Mouse (Mus musculus): ENCODE results near the gene Snorc. TPM values are rescaled to one million over a fixed set of nuclear protein-coding genes. Genes with fewer than 3 reads are reported as not detected.

The Snorc gene
- polyA plus RNA-seq (2012; fragmentation: generic; extraction: Trizol) = under 1 TPM; 0.14 to 0.26 TPM

DNA sequence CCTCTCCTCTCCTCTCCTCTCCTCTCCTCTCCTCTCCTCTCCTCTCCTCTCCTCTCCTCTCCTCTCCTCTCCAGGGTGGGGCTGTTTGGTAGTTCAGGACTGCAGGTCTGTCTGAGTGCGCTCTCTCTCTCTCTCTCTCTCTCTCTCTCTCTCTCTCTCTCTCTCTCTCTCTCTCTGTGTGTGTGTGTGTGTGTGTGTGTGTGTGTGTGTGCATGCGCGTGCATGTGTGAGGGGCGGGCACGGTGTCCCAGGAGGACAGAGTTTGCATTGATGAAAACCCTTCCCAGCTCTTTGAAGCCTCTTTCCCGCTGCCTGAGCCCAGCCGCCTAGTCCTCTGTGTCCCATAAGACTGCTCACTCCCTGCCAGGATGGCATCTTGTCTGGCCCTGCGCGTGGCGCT lies at the start of gene Snorc:
Gene Snorc, plus strand, starts transcription at position 301 of the 400 bp plus-strand sequence.

DNA sequence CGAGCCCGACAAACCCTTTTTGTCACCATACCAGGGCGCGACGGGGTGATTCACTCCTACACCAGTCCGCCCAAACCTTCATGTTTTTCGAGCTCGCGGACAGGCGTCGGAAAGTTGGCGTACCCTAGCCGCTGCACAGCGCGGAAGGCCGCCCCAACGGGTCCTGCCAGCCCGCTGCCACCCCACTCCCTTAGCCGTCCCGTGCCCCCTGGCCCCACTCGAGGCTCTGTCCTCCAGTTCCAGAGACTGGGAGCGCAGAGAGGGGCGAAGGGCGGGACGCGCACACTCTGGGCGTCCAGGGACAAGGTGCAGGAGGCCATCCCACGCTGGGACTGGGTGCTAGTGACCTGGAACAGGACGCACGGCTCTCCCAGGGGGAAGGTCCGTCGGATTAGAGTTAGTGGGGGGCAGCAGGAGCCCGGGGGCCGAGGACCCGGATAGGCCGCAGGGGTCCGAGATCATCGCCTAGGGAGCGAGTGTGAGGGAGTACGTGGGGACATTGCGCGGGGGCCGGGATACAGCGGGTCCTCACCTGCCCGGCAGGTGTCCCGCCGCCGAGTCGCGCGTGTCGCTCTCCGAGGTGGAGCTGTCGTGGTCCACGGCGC lies 39.6 kb downstream of the Snorc start, which contains the start of gene Neu2:
Gene Neu2, plus strand, starts transcription at position 329 of the 605 bp plus-strand sequence.

Other genes with a start within 250 kb of the Snorc start
- gene Efhd1, start 205.9 kb upstream of the Snorc start, polyA plus RNA-seq (2012; fragmentation: generic; extraction: Trizol) = 10 to 100 TPM in 1 of 2 experiments, under 1 TPM in 1; 0.26 to 16.0 TPM
- 10 to 100 TPM in 1 of 2 experiments, 1 to 10 TPM in 1; 2.0 to 19.0 TPM for gene Gigyf2, start 143.3 kb upstream of the Snorc start, polyA plus RNA-seq (2012; fragmentation: generic; extraction: Trizol)
- under 1 TPM in 1 of 2 experiments, not detected in 1; 0.11 TPM for gene Kcnj13, start 75.5 kb upstream of the Snorc start, polyA plus RNA-seq (2012; fragmentation: generic; extraction: Trizol)
- 1 to 10 TPM in 1 of 2 experiments, under 1 TPM in 1; 0.61 to 3.0 TPM for gene Neu2, start 39.6 kb downstream of the Snorc start, polyA plus RNA-seq (2012; fragmentation: generic; extraction: Trizol)
- 10 to 100 TPM in 1 of 2 experiments, 1 to 10 TPM in 1; 5.5 to 58.7 TPM for gene Ngef, start 103.6 kb downstream of the Snorc start, polyA plus RNA-seq (2012; fragmentation: generic; extraction: Trizol)
- under 1 TPM; 0.01 to 0.02 TPM for gene Inpp5d, start 150.0 kb downstream of the Snorc start, polyA plus RNA-seq (2012; fragmentation: generic; extraction: Trizol)